Mouse (Mus musculus): ENCODE results near the gene Baiap3. TPM values are rescaled to one million over a fixed set of nuclear protein-coding genes. Genes with fewer than 3 reads are reported as not detected.

The Baiap3 gene
- polyA plus RNA-seq, 1 experiment from 2014 or later, result 1.4 TPM

- H3K9me3 ChIP-seq (ENCODE audit: control insufficient read depth, low read length), result no peaks in the 10 kb centered on the region
- DNase-seq (ENCODE audit: low spot score, missing footprints) (peak; percentile 62), ATAC-seq (ENCODE audit: low FRiP score) (no peak)
- peak within 1 kb of the TSS; percentile 100 for H3K9ac ChIP-seq (ENCODE audit: low read length)
- H3K27ac ChIP-seq (ENCODE audit: low read depth, low read length), result peak within 1 kb of the TSS; percentile 97
- 88% methylated on average over 9 of the region's 9 CpGs for WGBS
- H3K27me3 ChIP-seq (ENCODE audit: control insufficient read depth, insufficient read depth, low read length), result no peaks in the 10 kb centered on the region
- no peaks in the 10 kb centered on the region for H3K36me3 ChIP-seq (ENCODE audit: control insufficient read depth, insufficient read depth, low read length)
- H3K4me3 ChIP-seq (ENCODE audit: low read depth, low read length), result peak within 1 kb of the TSS; percentile 98
- peak within 1 kb of the TSS; percentile 45 for H3K4me2 ChIP-seq
- H3K4me1 ChIP-seq (ENCODE audit: control insufficient read depth, insufficient read depth, low read length), result peaks cover 17% of the 10 kb centered on the region
Observed at GRCm38 (mm10) chr17:25274571-25275346, 18.6 kb upstream of the Baiap3 start, which contains the start of gene Ube2i. Ube2i (minus strand) TSS chr17:25274622.

DNA sequence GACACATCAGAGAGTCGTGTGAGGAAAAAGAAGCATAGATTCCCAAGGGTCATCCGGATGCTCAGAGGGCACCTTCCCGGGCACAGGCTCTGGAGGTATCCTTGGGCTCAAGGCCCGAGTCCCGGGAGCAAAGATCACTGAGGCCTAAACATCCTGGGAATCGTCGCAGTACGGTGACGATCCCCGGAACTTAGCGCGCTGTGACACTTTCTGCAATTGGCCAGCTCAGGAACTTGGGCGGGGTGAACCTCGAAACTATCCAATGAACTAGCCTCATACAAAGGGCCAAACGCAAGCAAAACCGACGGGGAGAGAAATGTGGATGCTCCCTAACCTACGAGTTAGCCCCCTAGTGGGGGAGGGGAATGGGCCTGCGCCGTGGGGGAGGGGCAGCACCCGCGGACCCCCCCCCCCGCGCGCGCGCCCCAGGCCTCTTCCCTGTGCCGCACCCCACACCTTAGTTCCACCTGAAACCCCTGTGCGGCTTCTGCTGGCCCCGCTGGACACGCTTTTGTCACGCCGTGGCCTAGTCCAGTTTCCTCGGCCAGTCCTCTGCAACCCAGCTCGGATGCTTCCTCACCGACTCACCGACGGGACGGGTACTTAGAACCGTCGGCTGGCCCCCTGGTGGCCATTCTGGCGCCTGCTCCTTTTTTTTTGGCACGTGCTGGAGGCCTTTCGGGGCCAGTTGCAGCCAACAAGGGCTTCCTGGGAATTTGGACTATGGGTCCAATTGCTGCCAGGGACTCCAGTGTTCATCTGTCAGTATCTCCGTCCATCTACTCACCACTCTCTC is 17.7 kb upstream of the Baiap3 start:
- Histone ChIP-seq H3K36me3 (ENCODE audit: control insufficient read depth, insufficient read depth, low read length) (peaks cover 4% of the 10 kb centered on the region), H3K27ac (ENCODE audit: low read depth, low read length) (peak overlapping the region; percentile 97), H3K9me3 (ENCODE audit: control insufficient read depth, low read length) (no peaks in the 10 kb centered on the region), H3K4me3 (ENCODE audit: low read depth, low read length) (peak overlapping the region; percentile 98), H3K4me2 (peak overlapping the region; percentile 45), H3K4me1 (ENCODE audit: control insufficient read depth, insufficient read depth, low read length) (peaks cover 17% of the 10 kb centered on the region), H3K27me3 (ENCODE audit: control insufficient read depth, insufficient read depth, low read length) (no peaks in the 10 kb centered on the region), H3K9ac (ENCODE audit: low read length) (peak overlapping the region; percentile 100)
- WGBS, result 2% methylated on average over 39 of the region's 45 CpGs
- DNase-seq (ENCODE audit: low spot score, missing footprints) (peak; percentile 100), ATAC-seq (ENCODE audit: low FRiP score) (peak; percentile 89)

DNA sequence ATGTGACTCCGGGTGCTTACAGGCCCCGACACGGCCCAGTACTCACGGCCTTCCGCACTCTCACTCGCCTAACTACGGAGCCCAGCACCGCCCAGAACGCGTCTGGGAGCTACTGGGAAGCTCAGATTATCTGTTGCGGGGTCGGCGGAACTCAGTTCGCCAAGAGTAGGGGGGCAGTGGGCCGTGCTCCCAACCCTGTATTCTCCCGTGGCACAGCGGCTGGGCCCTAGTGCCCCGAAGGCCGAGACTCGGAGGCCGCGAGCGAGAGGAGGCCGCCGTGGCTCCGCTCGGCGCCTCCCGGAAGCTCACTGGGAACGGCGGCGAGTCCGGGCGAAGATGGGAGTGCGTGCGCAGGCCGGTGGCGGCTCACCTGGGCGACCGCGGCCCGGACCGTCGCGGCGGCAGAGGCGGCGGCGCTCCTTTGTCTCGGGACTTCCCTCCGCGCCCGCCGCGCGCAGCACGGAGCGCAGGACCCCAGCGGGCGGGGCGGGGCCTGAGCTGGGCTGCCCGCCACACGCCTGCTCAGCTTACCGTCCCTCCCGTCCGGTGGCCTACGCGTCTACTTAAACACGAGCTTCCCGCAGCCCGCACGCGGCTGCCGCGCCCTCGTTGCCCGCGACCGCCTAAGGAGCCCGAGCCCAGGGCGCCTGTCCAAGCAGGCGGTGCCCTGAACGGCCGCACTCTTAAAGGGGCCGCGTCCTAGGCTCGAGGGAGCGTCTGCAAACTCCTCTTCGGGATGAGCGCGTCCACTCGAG is 17.0 kb upstream of the Baiap3 start:
- Histone ChIP-seq H3K9me3 (ENCODE audit: control insufficient read depth, low read length) (no peaks in the 10 kb centered on the region), H3K4me3 (ENCODE audit: low read depth, low read length) (peak overlapping the region; percentile 98), H3K36me3 (ENCODE audit: control insufficient read depth, insufficient read depth, low read length) (peaks cover 10% of the 10 kb centered on the region), H3K9ac (ENCODE audit: low read length) (peak overlapping the region; percentile 100), H3K27ac (ENCODE audit: low read depth, low read length) (peak overlapping the region; percentile 97), H3K4me2 (peak overlapping the region; percentile 99), H3K27me3 (ENCODE audit: control insufficient read depth, insufficient read depth, low read length) (no peaks in the 10 kb centered on the region), H3K4me1 (ENCODE audit: control insufficient read depth, insufficient read depth, low read length) (peaks cover 17% of the 10 kb centered on the region)
- DNase-seq (ENCODE audit: low spot score, missing footprints) (peak; percentile 96), ATAC-seq (ENCODE audit: low FRiP score) (peak; percentile 90)
- WGBS, result under 1% methylated on average over 72 of the region's 92 CpGs

- Histone ChIP-seq H3K4me3 (ENCODE audit: low read depth, low read length) (peak overlapping the region; percentile 98), H3K4me1 (ENCODE audit: control insufficient read depth, insufficient read depth, low read length) (peaks cover 17% of the 10 kb centered on the region), H3K9me3 (ENCODE audit: control insufficient read depth, low read length) (no peaks in the 10 kb centered on the region), H3K27me3 (ENCODE audit: control insufficient read depth, insufficient read depth, low read length) (no peaks in the 10 kb centered on the region), H3K9ac (ENCODE audit: low read length) (peak overlapping the region; percentile 100), H3K27ac (ENCODE audit: low read depth, low read length) (no peak overlapping the region), H3K36me3 (ENCODE audit: control insufficient read depth, insufficient read depth, low read length) (peaks cover 12% of the 10 kb centered on the region), H3K4me2 (peak overlapping the region; percentile 99)
- peak; percentile 84 for DNase-seq (ENCODE audit: low spot score, missing footprints)
- no peak for ATAC-seq (ENCODE audit: low FRiP score)
- 1% methylated on average over 10 of the region's 10 CpGs for WGBS
Observed at GRCm38 (mm10) chr17:25272326-25272725, 16.2 kb upstream of the Baiap3 start.

DNA sequence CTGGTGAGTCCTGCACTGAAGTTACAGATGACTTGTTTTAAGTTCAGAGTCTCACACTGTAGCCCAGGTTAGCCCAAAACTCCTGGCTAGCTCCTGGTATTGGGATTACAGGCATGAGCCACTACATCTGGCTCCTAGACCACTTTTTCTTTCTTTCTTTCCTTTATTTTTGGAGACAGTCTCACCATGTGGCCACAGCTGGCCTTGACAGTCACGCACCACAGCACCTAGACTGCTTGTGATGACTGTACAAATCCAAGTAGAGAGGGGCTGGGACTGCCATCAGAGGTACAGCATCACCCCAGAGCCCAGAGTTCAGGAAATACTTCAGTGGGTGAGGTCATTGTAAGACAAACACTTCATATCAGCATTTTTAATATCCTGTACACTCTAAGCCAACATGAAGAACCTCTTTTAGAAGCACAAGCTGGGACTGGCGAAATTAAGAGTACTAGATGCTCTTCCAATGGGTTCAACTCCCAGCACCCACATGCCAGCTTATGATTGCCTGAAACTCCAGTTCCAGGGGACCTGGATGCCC is 14.7 kb upstream of the Baiap3 start:
- Histone ChIP-seq H3K27ac (ENCODE audit: low read depth, low read length) (no peak overlapping the region), H3K9ac (ENCODE audit: low read length) (peak overlapping the region; percentile 20; the same call in 1 of the 2 replicates), H3K4me2 (peak overlapping the region; percentile 99), H3K4me3 (ENCODE audit: low read depth, low read length) (peak overlapping the region; percentile 98), H3K27me3 (ENCODE audit: control insufficient read depth, insufficient read depth, low read length) (no peaks in the 10 kb centered on the region), H3K36me3 (ENCODE audit: control insufficient read depth, insufficient read depth, low read length) (peaks cover 24% of the 10 kb centered on the region), H3K9me3 (ENCODE audit: control insufficient read depth, low read length) (no peaks in the 10 kb centered on the region), H3K4me1 (ENCODE audit: control insufficient read depth, insufficient read depth, low read length) (peaks cover 17% of the 10 kb centered on the region)
- 93% methylated on average over 2 of the region's 2 CpGs for WGBS
- no peak for DNase-seq (ENCODE audit: low spot score, missing footprints)
- no peak for ATAC-seq (ENCODE audit: low FRiP score)

DNA sequence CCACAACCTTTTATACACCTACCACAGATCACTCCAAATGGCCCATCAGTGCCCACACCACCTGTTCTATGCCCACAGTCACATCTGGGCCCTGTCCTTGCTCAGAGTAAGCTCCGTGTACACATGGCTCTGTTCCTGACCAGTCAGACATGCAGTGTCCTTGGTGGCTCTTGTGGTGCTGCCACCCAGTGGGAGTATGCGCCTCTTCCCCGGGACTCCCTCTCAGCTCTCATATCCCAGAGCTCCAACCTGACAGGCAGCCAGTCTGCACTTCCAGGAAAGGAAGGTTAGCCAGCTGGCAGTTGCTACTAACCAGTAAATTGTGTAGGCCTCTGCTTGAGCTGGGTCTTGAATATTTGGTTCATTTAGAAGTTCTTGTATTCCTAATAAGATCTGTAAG is 8.3 kb upstream of the Baiap3 start:
- Histone ChIP-seq H3K9me3 (ENCODE audit: control insufficient read depth, low read length) (no peaks in the 10 kb centered on the region), H3K4me1 (ENCODE audit: control insufficient read depth, insufficient read depth, low read length) (no peaks in the 10 kb centered on the region; the same call in 1 of the 2 replicates), H3K27me3 (ENCODE audit: control insufficient read depth, insufficient read depth, low read length) (no peaks in the 10 kb centered on the region), H3K36me3 (ENCODE audit: control insufficient read depth, insufficient read depth, low read length) (peaks cover 54% of the 10 kb centered on the region), H3K9ac (ENCODE audit: low read length) (no peak overlapping the region), H3K4me2 (no peak overlapping the region), H3K27ac (ENCODE audit: low read depth, low read length) (no peak overlapping the region), H3K4me3 (ENCODE audit: low read depth, low read length) (no peak overlapping the region)
- ATAC-seq (ENCODE audit: low FRiP score), result 0 out of 2 replicates have a peak, but pooled peaks have one; percentile 48
- 72% methylated on average over 3 of the region's 3 CpGs for whole genome bisulfite sequencing
- DNase-seq (ENCODE audit: low spot score, missing footprints), result no peak

GRCm38 (mm10) chr17:25257804-25258261 is 1.7 kb upstream of the Baiap3 start:
- H3K4me3 ChIP-seq (ENCODE audit: low read depth, low read length), result no peak overlapping the region
- no peak overlapping the region for H3K27ac ChIP-seq (ENCODE audit: low read depth, low read length)
- WGBS, result 59% methylated on average over 6 of the region's 6 CpGs
- peaks cover 29% of the 10 kb centered on the region for H3K4me1 ChIP-seq (ENCODE audit: control insufficient read depth, insufficient read depth, low read length)
- peaks cover 13% of the 10 kb centered on the region for H3K27me3 ChIP-seq (ENCODE audit: control insufficient read depth, insufficient read depth, low read length)
- H3K9ac ChIP-seq (ENCODE audit: low read length), result no peak overlapping the region
- no peak for ATAC-seq (ENCODE audit: low FRiP score)
- no peak for DNase-seq (ENCODE audit: low spot score, missing footprints)
- H3K36me3 ChIP-seq (ENCODE audit: control insufficient read depth, insufficient read depth, low read length), result peaks cover 6% of the 10 kb centered on the region
- no peak overlapping the region for H3K4me2 ChIP-seq
- no peaks in the 10 kb centered on the region for H3K9me3 ChIP-seq (ENCODE audit: control insufficient read depth, low read length)

DNA sequence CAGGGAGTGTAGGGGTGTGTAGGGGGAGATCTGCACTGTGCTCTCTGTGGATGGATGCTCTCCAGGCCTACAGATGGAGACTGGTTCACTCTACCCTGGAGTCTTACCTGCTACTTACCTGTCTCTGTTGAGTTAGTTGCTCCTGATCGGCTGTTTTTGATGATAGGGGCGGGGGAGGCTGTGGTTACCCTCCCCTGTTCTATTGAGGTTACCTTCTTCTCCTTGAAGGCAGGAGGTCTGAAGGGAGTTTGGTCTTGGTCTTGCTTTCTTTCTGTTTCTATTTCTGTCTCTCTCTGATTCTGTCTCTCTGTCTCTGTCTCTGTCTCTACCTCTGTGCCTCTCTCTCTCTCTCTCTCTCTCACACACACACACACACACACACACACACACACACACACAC is 1.1 kb downstream of the Baiap3 start:
- Histone ChIP-seq H3K36me3 (ENCODE audit: control insufficient read depth, insufficient read depth, low read length) (no peaks in the 10 kb centered on the region), H3K4me1 (ENCODE audit: control insufficient read depth, insufficient read depth, low read length) (peaks cover 38% of the 10 kb centered on the region), H3K9ac (ENCODE audit: low read length) (no peak overlapping the region), H3K4me2 (no peak overlapping the region), H3K9me3 (ENCODE audit: control insufficient read depth, low read length) (no peaks in the 10 kb centered on the region), H3K27ac (ENCODE audit: low read depth, low read length) (no peak overlapping the region), H3K27me3 (ENCODE audit: control insufficient read depth, insufficient read depth, low read length) (peaks cover 13% of the 10 kb centered on the region), H3K4me3 (ENCODE audit: low read depth, low read length) (no peak overlapping the region)
- ATAC-seq (ENCODE audit: low FRiP score), result no peak
- no peak for DNase-seq (ENCODE audit: low spot score, missing footprints)
- WGBS, result 52% methylated on average over 2 of the region's 2 CpGs

Data from midbrain, embryonic 11.5 days (tissue).